Mouse (Mus musculus): ENCODE data around the gene AB124611. TPM values are rescaled to one million over a fixed set of nuclear protein-coding genes. Genes with fewer than 3 reads are reported as not detected.
"Not testable (repeated sequence)": the region's sequence is repeated elsewhere in the genome, so short reads cannot be mapped to it uniquely, and the experiment has no call there.

Gene AB124611
- polyA plus RNA-seq (2015; fragmentation: Nextera tagmentation; extraction: Ambion mirVana): 18.8 and 19.9 TPM in 2 replicates

DNA sequence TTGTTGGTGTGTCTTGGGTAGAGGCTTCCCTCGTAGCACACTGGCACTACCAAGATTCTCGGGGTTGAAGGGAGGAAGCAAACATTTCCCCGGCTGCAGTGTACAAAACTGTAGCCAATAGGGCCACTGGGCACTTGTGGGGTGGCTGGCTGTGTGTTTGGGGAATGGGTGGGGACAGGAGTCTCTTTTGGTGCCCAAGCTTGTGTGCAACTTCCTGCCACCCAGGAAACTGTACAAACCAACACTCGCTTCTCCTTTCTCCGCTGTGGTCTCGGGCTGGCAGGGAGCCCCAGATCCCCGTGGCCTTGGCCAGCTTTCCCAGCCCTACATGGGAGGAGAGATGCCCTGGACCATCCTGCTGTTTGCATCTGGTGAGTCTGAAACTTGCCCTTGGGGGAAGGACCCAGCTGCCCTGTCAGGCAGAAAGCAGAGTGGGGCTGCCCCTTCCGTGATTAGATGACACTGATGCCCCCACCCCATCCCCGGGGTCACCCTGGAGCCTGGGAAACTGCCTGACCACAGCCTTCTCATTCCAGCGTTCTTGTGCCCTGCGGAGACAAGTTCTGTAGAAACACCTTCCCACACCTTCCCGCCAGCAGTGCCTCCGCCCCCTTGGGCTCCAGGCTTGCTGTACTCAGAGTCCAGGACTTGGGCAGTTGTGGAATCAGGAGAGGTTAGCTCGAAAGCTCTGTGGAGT is at the start of gene AB124611:
AB124611 (plus strand) TSS at position 240 of the 697 bp plus-strand sequence.
- DNase-seq (ENCODE audit: low spot score): peak; percentile 68

DNA sequence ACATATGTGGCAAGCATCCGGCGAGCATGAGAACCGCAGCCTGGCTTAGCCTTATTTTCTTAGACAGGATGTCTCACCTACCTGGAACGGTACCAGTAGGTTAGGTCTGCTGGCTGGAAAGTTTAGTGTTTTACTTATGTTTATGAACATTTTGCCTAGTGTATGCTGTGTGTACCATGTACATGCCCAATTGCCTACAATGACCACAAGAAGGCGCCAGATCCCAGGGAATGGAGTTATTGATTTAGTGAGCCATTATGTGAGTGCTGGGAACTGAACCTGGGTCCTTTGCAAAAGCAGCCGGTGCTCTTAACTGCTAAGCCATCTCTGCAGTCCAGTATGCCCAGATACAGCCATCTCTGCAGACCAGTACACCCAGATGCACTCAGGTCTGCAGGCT is 48.3 kb upstream of the AB124611 start:
- no peak for DNase-seq (ENCODE audit: low spot score)

- no peak for DNase-seq (ENCODE audit: low spot score)
Observed at GRCm38 (mm10) chr9:21484065-21484464, 41.9 kb upstream of the AB124611 start.

DNA sequence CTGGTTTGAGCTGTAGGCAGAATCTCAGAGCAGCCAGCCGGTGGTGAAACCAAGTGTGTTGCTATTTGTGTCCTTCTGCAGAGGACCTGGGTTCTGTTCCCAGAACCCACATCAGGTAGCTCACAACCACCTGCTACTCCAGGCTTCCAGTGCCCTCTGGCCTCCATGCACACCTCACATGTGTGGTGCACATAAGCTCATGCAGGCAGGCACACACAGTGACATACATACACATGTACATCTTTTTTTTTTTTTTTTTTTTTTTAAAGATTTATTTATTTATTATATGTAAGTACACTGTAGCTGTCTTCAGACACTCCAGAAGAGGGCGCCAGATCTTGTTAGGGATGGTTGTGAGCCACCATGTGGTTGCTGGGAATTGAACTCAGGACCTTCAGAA is 37.7 kb upstream of the AB124611 start:
- not testable (repeated sequence) for DNase-seq (ENCODE audit: low spot score)

GRCm38 (mm10) chr9:21490696-21491095 is 35.3 kb upstream of the AB124611 start:
- DNase-seq (ENCODE audit: low spot score): no peak

GRCm38 (mm10) chr9:21493907-21494306 is 32.1 kb upstream of the AB124611 start:
- DNase-seq (ENCODE audit: low spot score): no peak

DNA sequence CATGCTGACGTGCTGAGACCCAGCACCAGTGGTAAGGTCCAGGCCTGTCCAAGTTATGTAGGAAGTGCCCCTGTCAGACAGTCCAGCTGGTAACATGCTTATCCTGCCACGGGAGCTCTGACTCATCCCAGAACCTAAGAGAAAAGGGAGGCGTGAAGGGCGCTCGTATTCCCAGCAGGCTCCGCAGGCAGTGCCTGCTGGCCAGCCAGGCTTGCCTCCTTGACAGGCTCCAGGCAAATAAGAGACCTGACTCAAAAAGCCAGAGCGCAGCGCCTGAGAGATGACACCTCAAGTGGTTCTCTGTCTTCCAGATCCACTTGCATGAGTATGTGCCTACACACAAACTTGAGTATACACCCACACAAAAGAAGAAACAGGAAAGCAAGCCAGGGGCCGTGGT is 31.2 kb upstream of the AB124611 start:
- no peak for DNase-seq (ENCODE audit: low spot score)

DNA sequence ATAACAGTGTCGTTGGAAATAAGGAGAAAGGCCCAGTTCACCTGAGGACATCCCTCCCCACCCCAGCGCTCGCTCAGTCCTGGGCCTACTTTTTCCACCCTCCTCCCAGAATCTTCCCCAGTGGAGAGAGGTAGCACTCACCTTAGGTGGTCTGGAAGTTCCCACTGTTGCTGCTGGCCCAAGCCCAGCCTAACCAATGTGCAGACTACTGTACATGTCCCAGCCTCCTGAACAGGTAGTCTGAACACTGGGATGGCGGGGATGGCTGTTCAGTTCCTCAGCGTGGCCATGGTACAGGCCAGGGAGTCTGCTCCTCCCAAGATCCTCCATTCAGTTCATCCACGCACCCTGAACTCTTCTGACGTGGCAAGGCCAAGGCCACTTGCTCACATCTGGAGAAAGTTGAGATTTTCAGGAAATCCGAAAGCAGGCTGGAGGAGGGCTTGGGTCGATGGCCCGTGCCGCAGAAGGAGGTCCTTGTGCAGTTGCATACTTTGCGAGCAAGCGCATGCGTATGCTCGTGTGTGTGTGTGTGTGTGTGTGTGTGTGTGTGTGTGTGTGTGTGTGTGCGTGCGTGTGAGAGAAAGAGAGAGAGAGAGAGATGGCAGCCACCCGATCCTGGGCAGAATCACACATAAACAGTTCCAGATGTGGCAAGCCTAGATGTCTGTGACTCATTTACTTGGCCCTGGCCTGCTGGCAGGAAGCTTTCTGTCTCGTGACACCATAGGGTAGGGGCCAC is 29.5 kb upstream of the AB124611 start:
- DNase-seq (ENCODE audit: low spot score): no peak

DNA sequence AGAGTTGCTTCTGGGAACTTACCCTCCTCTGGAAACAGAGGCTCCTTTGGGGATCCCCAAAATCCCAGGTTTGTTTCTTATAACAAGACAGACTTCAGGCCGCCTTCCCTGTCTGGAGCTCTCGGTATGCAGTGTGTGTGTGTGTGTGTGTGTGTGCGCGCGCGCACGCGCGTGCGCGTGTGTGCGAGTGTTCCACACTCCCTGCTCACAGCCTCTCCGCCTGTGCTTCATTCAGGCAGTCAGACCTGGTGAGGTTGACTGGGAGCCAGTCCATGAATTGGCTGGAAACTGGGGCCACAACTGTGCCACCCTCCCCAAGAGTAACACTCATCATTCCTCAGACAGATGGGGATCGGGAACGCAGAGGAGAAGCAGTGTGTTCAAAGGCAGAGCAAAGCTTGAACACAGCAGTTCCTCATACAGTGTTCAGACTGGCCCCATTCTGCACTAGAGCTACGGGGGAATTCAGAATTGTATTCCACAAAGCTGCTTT is 28.9 kb upstream of the AB124611 start:
- no peak for DNase-seq (ENCODE audit: low spot score)

- no peak for DNase-seq (ENCODE audit: low spot score)
Observed at GRCm38 (mm10) chr9:21497664-21498063, 28.3 kb upstream of the AB124611 start.

- DNase-seq (ENCODE audit: low spot score): no peak
Observed at GRCm38 (mm10) chr9:21498284-21498902, 27.6 kb upstream of the AB124611 start.

GRCm38 (mm10) chr9:21503352-21503751 is 22.6 kb upstream of the AB124611 start:
- DNase-seq (ENCODE audit: low spot score): no peak

- no peak for DNase-seq (ENCODE audit: low spot score)
Observed at GRCm38 (mm10) chr9:21505767-21506166, 20.2 kb upstream of the AB124611 start.

GRCm38 (mm10) chr9:21507753-21508430 is 18.1 kb upstream of the AB124611 start:
- no peak for DNase-seq (ENCODE audit: low spot score)

DNA sequence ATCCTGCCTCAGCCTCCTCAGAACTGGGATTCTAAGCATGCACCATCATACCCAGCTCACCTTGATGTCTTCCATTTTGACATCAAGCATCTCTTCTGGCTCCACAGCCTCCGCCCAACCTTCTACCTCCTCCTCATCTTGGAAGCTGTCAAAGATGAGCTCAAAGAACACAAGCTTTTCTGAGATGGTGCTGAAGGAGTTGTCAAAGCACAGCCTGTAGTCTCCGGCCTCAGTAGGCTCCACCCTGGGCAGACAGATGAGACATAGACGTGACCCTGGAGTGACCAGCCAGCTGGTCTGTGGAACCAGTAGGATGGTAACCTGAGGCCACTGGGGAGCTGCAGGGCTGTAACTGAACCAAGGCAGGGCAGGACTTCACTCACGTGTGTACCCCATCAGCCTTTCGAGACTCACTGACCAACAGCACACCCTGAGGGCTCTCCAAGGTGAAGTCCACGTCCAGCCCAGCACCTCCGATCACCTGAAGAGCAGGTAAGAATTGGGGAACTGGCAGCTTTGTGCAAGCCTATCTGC is 17.0 kb upstream of the AB124611 start:
- DNase-seq (ENCODE audit: low spot score): no peak

DNA sequence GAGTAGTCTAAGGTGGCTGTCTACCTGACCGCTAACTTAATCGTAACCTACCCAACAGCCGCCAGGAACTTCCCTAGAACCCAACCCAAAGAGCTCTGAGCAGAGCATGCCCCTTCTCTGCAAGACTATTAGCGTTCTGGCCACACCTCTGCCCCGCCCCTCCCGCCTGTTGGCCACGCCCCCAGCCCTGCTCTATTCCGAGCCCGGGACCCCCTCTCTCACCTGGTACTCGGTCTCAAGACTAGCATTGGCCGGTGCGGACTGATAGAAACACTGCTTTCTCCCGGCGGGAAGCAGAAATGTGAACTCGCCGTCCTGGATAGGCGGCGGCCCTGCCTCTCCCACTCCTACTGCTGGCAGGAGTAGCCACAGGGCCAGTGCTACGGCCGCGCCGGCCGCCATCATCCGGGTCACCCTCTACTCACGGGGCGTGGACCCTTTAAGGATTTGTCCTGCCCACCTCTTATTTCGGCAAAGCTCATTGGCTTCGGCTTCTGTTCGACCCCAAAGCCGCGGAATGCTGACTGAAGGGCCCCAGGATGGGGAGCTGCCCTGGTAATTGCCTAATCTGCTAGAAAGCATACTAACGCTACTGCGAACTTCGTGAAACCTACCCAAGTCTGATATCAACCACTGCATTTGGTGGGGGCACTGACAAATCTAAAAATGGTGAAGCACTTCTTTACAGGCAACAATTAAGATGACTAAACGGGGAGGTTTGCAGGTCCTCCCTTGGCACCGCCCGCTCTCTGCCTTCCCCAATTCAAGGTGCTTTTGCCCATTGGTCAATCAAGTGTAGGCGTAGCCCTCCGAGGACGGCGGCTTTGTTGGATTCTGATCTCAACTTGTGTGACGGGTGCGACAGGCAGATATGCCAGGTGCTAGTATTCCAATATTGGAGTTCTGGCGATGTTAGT is 15.9 kb upstream of the AB124611 start, which contains the start of gene Tmed1:
Tmed1 (minus strand) TSS at position 481 of the 917 bp plus-strand sequence.
- peak; percentile 91 for DNase-seq (ENCODE audit: low spot score)

- no peak for DNase-seq (ENCODE audit: low spot score)
Observed at GRCm38 (mm10) chr9:21510689-21511015, 15.3 kb upstream of the AB124611 start.

DNA sequence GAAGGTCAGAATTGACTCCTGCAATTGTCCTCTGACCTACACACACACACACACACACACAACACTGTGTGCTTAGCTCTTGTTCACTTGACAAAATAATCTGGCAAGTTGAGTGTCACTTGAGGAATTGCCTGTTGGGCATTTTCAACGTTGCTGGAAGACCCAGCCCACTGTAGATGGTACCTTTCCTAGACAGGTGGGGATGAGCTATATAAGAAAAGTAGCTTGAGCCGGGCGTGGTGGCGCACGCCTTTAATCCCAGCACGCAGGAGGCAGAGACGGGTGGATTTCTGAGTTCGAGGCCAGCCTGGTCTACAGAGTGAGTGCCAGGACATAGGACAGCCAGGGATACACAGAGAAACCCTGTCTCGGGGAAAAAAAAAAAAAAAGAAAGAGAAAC is 14.9 kb upstream of the AB124611 start:
- DNase-seq (ENCODE audit: low spot score): no peak

GRCm38 (mm10) chr9:21513466-21513865 is 12.5 kb upstream of the AB124611 start:
- no peak for DNase-seq (ENCODE audit: low spot score)

DNA sequence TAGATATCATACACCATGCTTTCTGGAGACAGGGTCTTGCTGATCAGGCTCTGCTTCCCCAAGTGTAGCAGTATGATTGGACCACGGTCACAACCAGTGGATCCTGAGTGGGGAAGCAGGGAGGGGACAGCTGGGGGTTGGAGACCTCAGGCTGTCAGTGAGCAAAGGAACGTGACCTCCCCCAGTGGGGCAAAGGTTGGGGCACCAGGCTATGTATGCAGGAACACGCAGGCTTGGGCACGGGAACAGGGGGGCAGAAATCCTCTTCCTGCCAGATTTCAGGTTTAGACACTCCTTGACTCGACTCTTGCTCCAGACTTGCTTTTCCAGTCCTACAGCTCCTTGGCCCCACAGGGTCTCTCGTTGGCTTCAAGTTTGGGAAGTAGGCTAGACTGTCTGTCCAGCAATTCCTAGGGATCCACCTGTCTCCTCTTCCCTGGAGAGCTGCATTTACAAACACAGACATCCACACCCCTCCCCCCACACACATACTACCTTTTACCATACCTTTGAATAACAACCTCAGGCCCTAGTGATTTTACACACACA is 8.0 kb upstream of the AB124611 start:
- DNase-seq (ENCODE audit: low spot score): no peak
